Mouse (Mus musculus) thymus, postnatal 10 days (tissue): ENCODE results near the gene Ctdsp1.
A peak's percentile ranks its signal among the peaks of the same experiment; 100 is the strongest.
"Not testable (repeated sequence)": the region's sequence is repeated elsewhere in the genome, so short reads cannot be mapped to it uniquely, and the experiment has no call there.

Experiments
- DNase-seq, 2 experiments: peaks; one replicate each; pipeline ENCODE4 v3.0.0; 2021; ENCODE audit warnings: low spot score in 2 of 2

Gene Ctdsp1

DNA sequence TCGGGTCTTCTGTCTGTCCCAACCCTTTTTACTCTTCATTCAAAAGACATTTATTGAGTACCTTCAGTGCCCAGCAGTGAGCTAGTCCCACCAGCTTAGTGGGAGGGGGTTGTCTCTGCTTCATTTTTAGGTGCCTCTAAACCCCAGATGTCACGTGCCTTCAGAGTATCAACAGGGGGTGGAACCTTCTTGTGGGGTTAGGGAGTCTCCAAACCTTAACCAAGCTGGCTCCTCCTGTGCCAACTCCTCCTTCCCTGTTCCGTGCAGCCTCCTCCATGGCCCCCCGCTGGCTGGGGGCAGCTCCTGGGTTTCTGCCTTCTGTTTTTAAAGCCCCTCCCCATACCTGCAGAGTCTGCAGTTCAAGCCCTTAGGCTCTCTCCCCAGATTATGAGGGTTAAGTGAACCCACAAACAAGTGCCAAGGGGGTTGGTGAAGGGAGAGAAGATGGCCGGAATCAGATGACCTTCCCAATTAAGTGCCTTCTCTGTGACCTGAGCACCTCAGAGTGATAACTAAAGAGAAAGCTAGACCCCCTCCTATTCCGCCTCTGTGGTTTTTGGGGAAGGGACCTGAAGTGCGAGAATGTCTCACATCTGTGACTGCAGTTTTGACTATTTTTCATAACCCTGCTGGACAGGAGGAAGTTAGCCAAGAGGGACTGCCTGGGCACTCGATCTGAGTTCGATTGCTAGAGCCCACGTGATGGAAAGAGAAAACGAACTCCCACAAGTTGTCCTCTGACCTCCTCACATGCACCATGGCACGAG is 5.3 kb downstream of the Ctdsp1 start:
- DNase-seq, result not testable (repeated sequence)

GRCm38 (mm10) chr1:74397268-74397918 is 6.1 kb downstream of the Ctdsp1 start:
- peak; percentile 72 to 78 for DNase-seq

DNA sequence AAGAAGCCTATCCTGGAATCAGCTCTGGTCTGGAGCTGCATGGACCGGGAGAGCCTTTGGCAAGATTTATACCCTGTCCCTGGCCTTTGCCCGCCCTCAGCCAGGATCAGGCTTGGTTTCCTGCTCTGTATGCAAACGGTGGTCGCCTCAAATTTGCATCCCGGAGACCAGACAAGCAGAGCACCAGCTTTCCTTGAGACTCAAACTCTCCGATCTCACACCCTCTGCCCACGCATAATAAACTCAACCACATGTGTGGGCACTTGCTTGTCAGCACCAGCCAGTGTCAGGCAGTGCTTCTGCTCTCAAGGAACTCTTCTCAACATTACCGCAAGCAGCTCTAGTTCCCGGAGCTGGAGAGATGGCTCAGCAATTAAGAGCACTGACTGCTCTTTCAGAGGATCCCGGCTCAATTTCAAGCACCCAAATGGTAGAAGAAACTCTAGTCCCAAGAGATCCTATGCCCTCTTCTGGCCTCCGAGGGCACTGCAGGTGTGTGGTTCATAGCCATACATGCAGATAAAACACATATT is 6.7 kb downstream of the Ctdsp1 start:
- peak; percentile 70 to 76 for DNase-seq

GRCm38 (mm10) chr1:74400531-74400930 is 9.2 kb downstream of the Ctdsp1 start:
- no peak for DNase-seq

DNA sequence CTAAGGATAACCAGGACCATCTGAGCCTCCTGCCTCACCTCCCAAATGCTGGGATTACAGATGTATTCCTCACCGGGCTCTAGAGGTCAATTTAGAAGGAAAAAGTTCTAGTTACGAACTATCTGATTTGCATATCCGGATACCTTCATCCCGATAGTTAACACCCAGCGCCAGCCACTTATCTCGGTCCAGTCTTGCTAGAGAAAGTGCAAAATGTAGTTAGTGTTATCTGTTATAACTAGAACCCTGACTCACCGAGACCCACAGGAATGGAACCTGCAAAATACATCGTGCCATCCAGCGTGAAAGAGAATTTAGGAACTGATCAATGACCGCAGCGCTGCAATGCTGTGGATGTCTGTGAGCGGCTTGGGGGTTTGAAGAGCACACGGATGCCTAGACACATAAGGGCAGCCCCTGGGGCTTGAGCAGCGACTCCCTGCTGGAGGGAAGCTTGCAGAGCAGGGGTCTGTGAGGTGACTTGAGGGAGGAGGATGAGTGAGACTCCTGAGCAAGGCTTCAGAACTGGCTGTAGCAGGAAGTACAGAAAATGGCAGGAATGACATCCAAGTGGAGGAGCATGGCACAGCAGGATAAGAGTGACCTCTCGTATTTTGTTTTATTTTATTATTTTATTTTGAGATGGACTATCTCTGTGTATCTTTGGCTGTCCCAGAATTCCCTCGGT is 9.8 kb downstream of the Ctdsp1 start:
- no peak for DNase-seq

DNA sequence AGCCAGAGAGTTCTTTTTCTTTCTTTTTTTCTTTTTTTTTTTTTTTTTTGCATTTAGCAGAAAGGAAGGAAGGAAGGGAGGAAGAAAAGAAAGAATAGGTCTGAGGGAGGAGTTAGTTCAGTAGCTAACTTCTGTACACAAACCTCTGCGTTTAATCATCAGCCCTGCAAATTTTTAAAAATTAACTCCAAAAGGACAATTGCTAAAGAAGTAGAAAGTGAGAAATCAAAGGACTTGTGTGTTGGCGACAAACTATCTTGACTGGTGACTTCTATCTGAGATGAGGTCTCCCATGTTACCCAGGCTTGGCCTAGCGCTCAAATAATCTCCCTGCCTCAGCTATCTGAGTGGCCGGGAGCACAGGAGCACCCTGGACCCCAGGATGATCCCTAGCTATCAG is 12.9 kb downstream of the Ctdsp1 start:
- no peak for DNase-seq

DNA sequence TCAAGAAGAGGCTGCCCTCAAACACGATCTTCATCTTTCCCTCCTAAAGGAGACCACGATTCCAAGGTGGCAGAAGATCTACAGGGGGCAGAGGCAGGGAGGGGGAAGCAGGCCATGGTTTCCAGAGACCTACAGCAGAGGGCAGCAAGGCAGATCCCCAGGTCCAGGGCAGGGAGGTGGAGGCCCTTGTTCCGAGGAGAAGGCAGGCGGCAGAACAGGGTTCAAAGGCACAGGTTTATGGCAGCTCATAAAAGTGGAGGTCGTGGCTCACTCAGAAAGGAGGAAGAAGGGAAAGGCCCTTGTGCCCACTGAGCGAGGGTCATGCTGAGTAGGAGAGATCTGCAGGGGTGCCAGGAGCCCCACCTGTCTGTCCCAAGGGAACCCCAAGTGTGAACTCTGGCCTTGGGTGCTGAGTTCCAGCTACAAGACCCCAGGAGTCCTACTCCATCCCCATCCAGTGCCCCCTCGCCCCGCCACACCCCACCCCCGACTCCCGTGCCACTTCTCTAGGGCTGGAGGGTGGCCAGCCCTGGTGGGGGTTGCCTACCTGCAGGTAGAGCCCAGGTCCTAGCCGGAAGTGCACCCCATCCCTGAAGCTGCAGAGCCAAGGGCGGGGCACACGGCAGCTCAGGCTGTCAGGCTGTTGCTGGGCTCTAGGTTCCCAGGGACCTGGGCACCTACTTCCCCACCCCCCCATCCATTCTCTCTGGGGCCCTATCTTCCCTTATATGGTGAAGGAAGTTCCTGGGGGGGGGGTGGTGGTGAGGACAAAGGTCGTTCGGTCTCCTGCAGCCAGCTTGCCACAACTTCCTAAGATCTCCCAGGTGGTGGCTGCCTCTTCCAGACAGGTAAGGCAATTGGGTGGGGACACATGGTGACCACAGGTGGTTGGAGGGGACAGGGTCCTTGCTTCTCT is 17.5 kb downstream of the Ctdsp1 start, which contains the start of gene Vil1:
Vil1 (plus strand) TSS at position 788 of the 916 bp plus-strand sequence.
- DNase-seq, result no peak

GRCm38 (mm10) chr1:74411753-74412325 is 20.5 kb downstream of the Ctdsp1 start:
- DNase-seq, result no peak

DNA sequence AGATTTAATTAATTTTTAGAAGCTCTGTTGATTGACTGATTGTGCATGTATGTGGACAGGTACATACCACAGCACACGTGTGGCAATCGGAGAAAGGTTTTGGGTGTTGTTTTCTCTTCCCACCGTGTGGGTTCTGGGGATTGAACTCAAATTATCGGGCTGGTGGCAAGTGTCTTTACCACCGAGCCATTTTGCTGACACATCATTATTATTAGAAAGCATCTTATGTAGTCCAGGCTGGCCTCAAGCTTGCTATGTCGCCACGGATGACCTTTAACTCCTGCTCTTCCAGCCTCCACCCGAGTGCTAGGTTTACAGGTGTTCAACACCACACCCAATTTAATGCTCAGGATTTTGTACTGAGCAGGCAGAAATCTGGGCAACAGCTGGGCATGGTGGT is 21.4 kb downstream of the Ctdsp1 start:
- DNase-seq, result no peak

- no peak for DNase-seq
These were observed 23.8 kb downstream of the Ctdsp1 start for GRCm38 (mm10) chr1:74415143-74415542.

- no peak for DNase-seq
These were observed 27.6 kb downstream of the Ctdsp1 start for GRCm38 (mm10) chr1:74418747-74419439.

DNA sequence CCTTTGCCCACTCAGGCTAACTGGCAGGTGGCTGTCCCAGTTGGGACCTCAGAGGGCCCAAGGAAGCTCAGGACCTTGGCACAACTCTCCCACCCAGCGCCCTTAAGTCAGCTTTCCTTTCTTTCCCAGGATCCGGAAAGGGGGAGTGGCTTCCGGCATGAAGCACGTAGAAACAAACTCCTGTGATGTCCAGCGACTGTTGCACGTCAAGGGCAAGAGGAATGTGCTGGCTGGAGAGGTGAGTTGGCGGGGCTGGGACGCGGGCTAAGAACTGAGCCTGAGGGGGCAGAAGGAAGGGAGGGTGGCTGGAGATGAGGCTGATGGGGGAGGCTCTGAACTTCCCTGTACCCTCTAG is 28.1 kb downstream of the Ctdsp1 start:
- DNase-seq, result no peak

DNA sequence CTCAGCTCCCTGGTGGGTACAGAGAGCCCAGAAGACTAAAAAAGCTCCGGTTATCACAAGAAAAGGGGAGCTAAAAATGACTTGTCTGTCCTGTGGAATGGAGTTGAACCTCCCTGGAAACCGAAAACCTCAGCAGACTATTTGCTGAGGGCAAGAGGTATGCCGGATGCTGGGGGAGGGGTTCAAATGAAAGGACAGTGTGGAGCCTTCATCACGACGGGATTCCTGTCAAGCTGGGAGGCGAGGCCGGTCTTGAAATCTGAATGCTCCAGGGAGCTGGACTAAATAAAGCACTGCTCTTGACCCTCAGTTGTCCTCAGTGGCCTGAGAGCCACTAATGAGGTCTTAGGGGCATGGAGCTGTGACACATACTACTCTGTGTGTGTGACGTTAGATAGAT is 31.8 kb downstream of the Ctdsp1 start:
- no peak for DNase-seq

DNA sequence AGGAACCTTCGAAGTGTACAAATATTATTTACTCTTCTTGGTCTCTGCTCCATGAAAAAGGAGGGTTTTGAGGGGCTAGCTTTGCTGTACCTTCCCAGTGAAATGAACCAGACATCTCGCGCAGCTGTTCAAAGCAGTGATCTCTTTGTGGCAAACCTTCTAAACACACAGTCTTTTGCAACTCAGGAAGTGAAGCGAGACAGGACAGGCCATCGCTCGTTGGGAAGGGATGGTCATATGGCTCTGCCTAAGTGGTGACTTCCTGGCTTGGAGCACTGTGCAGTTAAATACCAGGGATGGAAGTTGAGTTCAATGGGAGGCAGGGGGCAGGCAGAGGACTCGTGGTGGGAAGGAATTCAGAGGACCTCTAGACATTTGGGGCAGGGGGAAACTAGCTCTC is 34.5 kb downstream of the Ctdsp1 start:
- no peak for DNase-seq

GRCm38 (mm10) chr1:74433220-74433619 is 41.9 kb downstream of the Ctdsp1 start:
- DNase-seq, result no peak

GRCm38 (mm10) chr1:74434596-74434995 is 43.3 kb downstream of the Ctdsp1 start:
- no peak for DNase-seq

- DNase-seq, result peak; percentile 22 to 24
These were observed 44.3 kb downstream of the Ctdsp1 start for GRCm38 (mm10) chr1:74435563-74435962.

GRCm38 (mm10) chr1:74437702-74438427 is 46.6 kb downstream of the Ctdsp1 start:
- DNase-seq, result no peak

GRCm38 (mm10) chr1:74439166-74439876 is 48.0 kb downstream of the Ctdsp1 start:
- DNase-seq, result no peak
